Mouse (Mus musculus) megakaryocyte, embryonic 14.5 days (primary cell): ENCODE measurements around the gene Tmem52b. TPM values are rescaled to one million over a fixed set of nuclear protein-coding genes. Genes with fewer than 3 reads are reported as not detected.

Source experiments
- H3K27me3 ChIP-seq: replicated peaks from 2 replicates; pipeline ENCODE3; 2012; ENCODE audit warnings: inconsistent platforms
- H3K36me3 ChIP-seq: replicated peaks from 2 replicates; pipeline ENCODE3; 2012; ENCODE audit warnings: low read length, inconsistent platforms, mixed read lengths
- H3K4me1 ChIP-seq: 2 replicates; pipeline ENCODE4 v1.6.1; 2012; ENCODE audit warnings: inconsistent platforms
- H3K4me3 ChIP-seq: replicated peaks from 2 replicates; pipeline ENCODE3; 2012; ENCODE audit warnings: moderate library complexity, mild to moderate bottlenecking, inconsistent platforms
- H3K9me3 ChIP-seq: 2 replicates; pipeline ENCODE4 v1.6.1; 2012; ENCODE audit warnings: inconsistent platforms
- FLI1 ChIP-seq: IDR thresholded peaks from 2 replicates; pipeline ENCODE4 v1.6.1; 2012; ENCODE audit warnings: low read length, inconsistent platforms, mixed read lengths
- GATA1 ChIP-seq: IDR thresholded peaks from 3 replicates; pipeline ENCODE4 v1.6.1; 2012; ENCODE audit warnings: mixed read lengths, low read length, inconsistent platforms, borderline replicate concordance
- polyA plus RNA-seq: library from polyadenylated mRNA; stranded (reverse); fragments of >175 nt; gene quantifications from 2 replicates; pipeline ENCODE4 v1.2.3, GENCODE M21; 2012; ENCODE audit warnings: low replicate concordance; ENCODE audit not compliant: insufficient read depth

Tmem52b gene
- polyA plus RNA-seq, 1 experiment: not detected

- Histone ChIP-seq H3K9me3 (no peaks in the 10 kb centered on the region), H3K4me3 (no peak overlapping the region), H3K4me1 (peaks cover 28% of the 10 kb centered on the region), H3K36me3 (peaks cover 9% of the 10 kb centered on the region), H3K27me3 (no peaks in the 10 kb centered on the region)
- TF ChIP-seq GATA1: no peak
- no peak for TF ChIP-seq FLI1
Observed at GRCm38 (mm10) chr6:129530261-129530660, 17.9 kb downstream of the Tmem52b start.

- Histone ChIP-seq H3K9me3 (no peaks in the 10 kb centered on the region), H3K36me3 (peaks cover 32% of the 10 kb centered on the region), H3K4me1 (peaks cover 45% of the 10 kb centered on the region), H3K4me3 (peak overlapping the region; percentile 98), H3K27me3 (no peaks in the 10 kb centered on the region)
- TF ChIP-seq GATA1 (no peak), FLI1 (no peak)
Observed at GRCm38 (mm10) chr6:129532556-129532941, 20.2 kb downstream of the Tmem52b start.

GRCm38 (mm10) chr6:129532942-129533860, 20.8 kb downstream of the Tmem52b start, which contains the start of gene Gabarapl1:
Gene Gabarapl1, plus strand, starts transcription at chr6:129533160.
- H3K4me3 ChIP-seq: peak within 1 kb of the TSS; percentile 98
- H3K4me1 ChIP-seq: peaks cover 50% of the 10 kb centered on the region
- TF ChIP-seq GATA1: no peak
- TF ChIP-seq FLI1: no peak
- H3K27me3 ChIP-seq: no peaks in the 10 kb centered on the region
- peaks cover 38% of the 10 kb centered on the region for H3K36me3 ChIP-seq
- no peaks in the 10 kb centered on the region for H3K9me3 ChIP-seq

- no peak for TF ChIP-seq FLI1
- TF ChIP-seq GATA1: no peak
- H3K9me3 ChIP-seq: no peaks in the 10 kb centered on the region
- H3K36me3 ChIP-seq: peaks cover 47% of the 10 kb centered on the region
- H3K27me3 ChIP-seq: no peaks in the 10 kb centered on the region
- peaks cover 52% of the 10 kb centered on the region for H3K4me1 ChIP-seq
- peak overlapping the region; percentile 98 for H3K4me3 ChIP-seq
Observed at GRCm38 (mm10) chr6:129534057-129534456, 21.7 kb downstream of the Tmem52b start.

- H3K4me3 ChIP-seq: peak overlapping the region; percentile 98
Observed at GRCm38 (mm10) chr6:129534627-129535190, 22.4 kb downstream of the Tmem52b start.

GRCm38 (mm10) chr6:129535723-129536122, 23.4 kb downstream of the Tmem52b start:
- no peaks in the 10 kb centered on the region for H3K9me3 ChIP-seq
- H3K4me3 ChIP-seq: peak overlapping the region; percentile 98
- peaks cover 56% of the 10 kb centered on the region for H3K4me1 ChIP-seq
- no peak for TF ChIP-seq GATA1
- TF ChIP-seq FLI1: no peak
- no peaks in the 10 kb centered on the region for H3K27me3 ChIP-seq
- H3K36me3 ChIP-seq: peaks cover 64% of the 10 kb centered on the region

More at GRCm38 (mm10) chr6:129534627-129535190, 22.4 kb downstream of the Tmem52b start:
- Histone ChIP-seq H3K27me3 (no peaks in the 10 kb centered on the region), H3K4me1 (peaks cover 52% of the 10 kb centered on the region), H3K36me3 (peaks cover 54% of the 10 kb centered on the region), H3K9me3 (no peaks in the 10 kb centered on the region)
- TF ChIP-seq GATA1 (no peak), FLI1 (no peak)

GRCm38 (mm10) chr6:129538555-129538954, 26.2 kb downstream of the Tmem52b start:
- Histone ChIP-seq H3K4me1 (peaks cover 59% of the 10 kb centered on the region), H3K27me3 (no peaks in the 10 kb centered on the region), H3K4me3 (no peak overlapping the region), H3K9me3 (no peaks in the 10 kb centered on the region), H3K36me3 (peaks cover 91% of the 10 kb centered on the region)
- no peak for TF ChIP-seq GATA1
- no peak for TF ChIP-seq FLI1

- Histone ChIP-seq H3K9me3 (no peaks in the 10 kb centered on the region), H3K27me3 (no peaks in the 10 kb centered on the region), H3K4me3 (no peak overlapping the region), H3K4me1 (peaks cover 54% of the 10 kb centered on the region), H3K36me3 (peaks cover 91% of the 10 kb centered on the region)
- no peak for TF ChIP-seq GATA1
- no peak for TF ChIP-seq FLI1
Observed at GRCm38 (mm10) chr6:129541931-129542330, 29.6 kb downstream of the Tmem52b start.

GRCm38 (mm10) chr6:129542540-129542939, 30.2 kb downstream of the Tmem52b start:
- H3K36me3 ChIP-seq: peaks cover 89% of the 10 kb centered on the region
- no peaks in the 10 kb centered on the region for H3K27me3 ChIP-seq
- TF ChIP-seq FLI1 (no peak), GATA1 (no peak)
- no peak overlapping the region for H3K4me3 ChIP-seq
- no peaks in the 10 kb centered on the region for H3K9me3 ChIP-seq
- peaks cover 51% of the 10 kb centered on the region for H3K4me1 ChIP-seq

GRCm38 (mm10) chr6:129543709-129544606, 31.6 kb downstream of the Tmem52b start:
- Histone ChIP-seq H3K4me1 (peaks cover 37% of the 10 kb centered on the region), H3K4me3 (no peak overlapping the region), H3K27me3 (no peaks in the 10 kb centered on the region), H3K36me3 (peaks cover 75% of the 10 kb centered on the region), H3K9me3 (no peaks in the 10 kb centered on the region)
- no peak for TF ChIP-seq FLI1
- no peak for TF ChIP-seq GATA1
